Mouse (Mus musculus): ENCODE results near the gene Ngp. TPM values are rescaled to one million over a fixed set of nuclear protein-coding genes. Genes with fewer than 3 reads are reported as not detected.

The Ngp gene
- total RNA-seq, 2 experiments from 2014 or later, result not detected

Other genes starting within 250 kb of the Ngp start
- 100 to 1,000 TPM; 529 to 558 TPM for gene Cspg5, start 176.0 kb upstream of the Ngp start, total RNA-seq (2021)
- 10 to 100 TPM; 13.0 to 13.6 TPM for gene Elp6, start 114.6 kb upstream of the Ngp start, total RNA-seq (2021)
- 100 to 1,000 TPM in 1 of 2 experiments, 10 to 100 TPM in 1; 98.0 to 106 TPM for gene Scap, start 86.5 kb upstream of the Ngp start, total RNA-seq (2021)
- gene Ptpn23, start 11.5 kb upstream of the Ngp start, total RNA-seq (2021), result 10 to 100 TPM; 49.0 to 50.1 TPM
- 10 to 100 TPM; 37.6 to 45.2 TPM for gene Klhl18, start 56.9 kb downstream of the Ngp start, total RNA-seq (2021)
- 1 to 10 TPM; 4.4 to 4.5 TPM for gene Kif9, start 57.2 kb downstream of the Ngp start, total RNA-seq (2021)
- 10 to 100 TPM; 77.2 to 80.2 TPM for gene Setd2, start 112.8 kb downstream of the Ngp start, total RNA-seq (2021)
- gene Nradd, start 204.7 kb downstream of the Ngp start, total RNA-seq (2021), result 1 to 10 TPM; 1.0 to 2.0 TPM
- gene Nbeal2, start 234.4 kb downstream of the Ngp start, total RNA-seq (2021), result 10 to 100 TPM; 12.6 to 12.7 TPM
- gene Ccdc12, start 236.8 kb downstream of the Ngp start, total RNA-seq (2021), result 10 to 100 TPM; 43.6 to 44.0 TPM